Mouse (Mus musculus) gastrocnemius, postnatal 36 days (tissue): Measurements from ENCODE around the gene Ifih1. TPM values are rescaled to one million over a fixed set of nuclear protein-coding genes. Genes with fewer than 3 reads are reported as not detected.

Experiments used
- DNase-seq, 2 experiments: peaks; one replicate each; pipeline ENCODE4 v3.0.0; 2022
- intact Hi-C: fragments of 180-260 bp; cut with DNase I; formaldehyde crosslinking; loops from one replicate; pipeline ENCODE4 v1.15.1; 2025
- total RNA-seq, 2 experiments: library from RNA; stranded (reverse); gene quantifications; 2 replicates each; pipeline ENCODE4 v1.2.3; 2021

Gene Ifih1
- total RNA-seq, 2 experiments from 2014 or later: 2.6 to 3.3 TPM

DNA sequence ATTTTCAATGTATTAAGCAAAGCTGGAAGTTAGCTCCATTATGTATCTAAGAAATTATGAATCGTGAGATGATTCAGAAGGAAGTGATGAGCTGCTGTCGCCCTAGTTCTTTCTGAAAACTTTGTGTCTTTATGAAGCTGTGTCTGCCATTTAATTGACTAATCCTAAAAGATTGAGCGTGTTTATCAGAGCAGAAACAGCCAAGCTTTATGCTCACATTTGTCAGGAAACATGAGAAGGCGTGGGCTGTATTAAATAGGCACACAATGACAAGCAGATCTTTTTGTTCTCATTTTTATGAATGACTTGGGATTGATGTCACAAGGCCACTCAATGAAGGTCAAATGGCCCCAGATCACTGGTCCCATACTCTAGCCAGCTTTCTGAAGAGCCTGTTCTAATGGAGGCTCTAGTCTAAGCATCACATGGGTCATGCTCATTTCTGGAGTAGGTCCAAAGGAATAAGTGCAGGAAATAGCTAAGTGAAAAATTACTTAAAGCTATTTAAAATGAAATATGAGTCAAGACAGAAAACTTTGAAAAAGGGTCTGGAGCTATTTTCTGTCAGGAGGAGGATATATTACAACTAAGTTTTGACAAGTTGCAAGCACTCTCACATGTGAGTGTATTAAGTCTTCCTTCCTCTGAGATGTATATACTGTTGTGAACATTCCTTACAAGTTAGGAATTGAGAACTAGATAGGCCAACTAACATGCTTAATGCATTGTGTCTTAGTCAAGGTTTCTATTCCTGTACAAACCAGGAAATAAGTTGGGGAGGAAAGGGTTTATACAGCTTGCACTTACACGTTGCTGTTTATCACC, 83.2 kb downstream of the Ifih1 start:
- intact Hi-C loops: no loop called here
- DNase-seq: no peak

- DNase-seq: no peak
- intact Hi-C loops: no loop called here
Observed at GRCm38 (mm10) chr2:62557417-62557816, 88.6 kb downstream of the Ifih1 start.

DNA sequence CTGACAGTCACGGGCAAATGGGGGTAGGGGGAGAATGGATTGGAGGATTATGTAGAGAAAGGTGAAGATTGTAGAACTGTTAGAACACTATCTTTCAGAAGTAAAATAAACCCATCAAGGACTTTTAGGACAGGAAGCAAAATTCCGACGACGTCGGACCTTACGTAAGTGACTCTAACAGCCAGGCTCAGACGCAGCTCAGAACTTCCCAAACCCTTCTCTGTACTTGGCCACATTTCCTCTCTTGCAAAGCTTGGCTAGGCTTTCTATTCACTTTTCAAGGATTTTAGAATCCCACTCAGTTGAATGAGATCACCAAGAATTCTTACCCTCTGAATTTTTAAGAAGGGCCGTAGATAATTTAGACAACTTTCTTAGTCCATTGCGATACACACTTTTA, 89.7 kb downstream of the Ifih1 start:
- no peak for DNase-seq
- intact Hi-C loops: no loop called here

DNA sequence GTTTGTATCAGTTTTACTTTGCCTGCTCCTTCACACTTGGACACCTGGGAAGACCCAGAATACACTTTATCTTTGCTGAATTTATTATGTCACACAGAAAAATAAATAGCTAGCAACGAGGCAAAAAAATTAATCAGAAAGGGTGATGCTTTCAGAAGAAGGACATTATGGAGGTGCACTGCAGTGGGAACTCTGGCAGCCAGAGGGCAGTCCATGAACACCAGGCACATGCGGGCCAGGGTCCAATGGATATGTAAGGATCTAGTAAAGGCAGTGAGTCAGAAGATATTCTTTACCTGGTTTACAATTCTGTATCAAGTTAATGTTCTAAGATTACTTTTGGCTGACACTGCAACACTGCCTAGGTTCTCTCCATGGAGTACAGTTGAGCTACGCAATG, 96.4 kb downstream of the Ifih1 start:
- intact Hi-C loops: no loop called here
- peak in 1 of 2 experiments; percentile 24 for DNase-seq

- intact Hi-C loops: no loop called here
Observed at GRCm38 (mm10) chr2:62549131-62549530, 96.9 kb downstream of the Ifih1 start.

GRCm38 (mm10) chr2:62548104-62548503, 98.0 kb downstream of the Ifih1 start:
- DNase-seq: no peak
- intact Hi-C loops: no loop called here

More at GRCm38 (mm10) chr2:62549131-62549530, 96.9 kb downstream of the Ifih1 start:
- DNase-seq: no peak

Other genes with a start within 250 kb of the Ifih1 start
- 1 to 10 TPM; 1.9 to 3.5 TPM for gene Dpp4, start 234.0 kb downstream of the Ifih1 start, total RNA-seq
- not detected for gene Gcg, start 162.6 kb downstream of the Ifih1 start, total RNA-seq
- 1 to 10 TPM; 5.9 to 7.7 TPM for gene Fap, start 72.2 kb downstream of the Ifih1 start, total RNA-seq
- gene Gca, start 18.0 kb upstream of the Ifih1 start, total RNA-seq: 1 to 10 TPM; 2.4 to 3.4 TPM